Mouse (Mus musculus) testis, adult 2 months (tissue): ENCODE data around the gene Ptprn.

Experiments used
- CTCF ChIP-seq: fragments of 200-500 bp; IDR thresholded peaks from 2 replicates; pipeline ENCODE4 v1.5.1; 2012; ENCODE audit warnings: low read depth, mild to moderate bottlenecking, inconsistent platforms, low read length, moderate library complexity; ENCODE audit not compliant: control insufficient read depth, insufficient read depth, insufficient replicate concordance
- POLR2A ChIP-seq: fragments of 200-500 bp; IDR thresholded peaks from 2 replicates; pipeline ENCODE4 v1.6.1; 2012; ENCODE audit warnings: low read depth, mild to moderate bottlenecking, inconsistent platforms, low read length, moderate library complexity; ENCODE audit not compliant: control insufficient read depth

- no peak for TF ChIP-seq POLR2A
- TF ChIP-seq CTCF, result no peak
These were observed 13.2 kb upstream of the Ptprn start for GRCm38 (mm10) chr1:75277195-75278188.
